Mouse (Mus musculus) heart, embryonic 14.5 days (tissue): ENCODE measurements around the gene Zp1. TPM values are rescaled to one million over a fixed set of nuclear protein-coding genes. Genes with fewer than 3 reads are reported as not detected.
A peak's percentile ranks its signal among the peaks of the same experiment; 100 is the strongest.

ENCODE experiments used
- ATAC-seq: fragments of 200-750 bp; cut with Nextera tagmentation; 2 replicates; pipeline ENCODE4 v1.8.0; 2017; ENCODE audit warnings: low read depth, moderate TSS enrichment; ENCODE audit not compliant: insufficient number of reproducible peaks, insufficient read depth, low FRiP score
- H3K27ac ChIP-seq, 2 experiments: fragments of 200-500 bp in 1 of 2; fragments of 300-500 bp in 1 of 2; sonication (generic) in 1 of 2; replicated peaks in 1 of 2; 2 replicates each; pipeline ENCODE4 v1.5.1; 2012 to 2014; ENCODE audit warnings: low read depth in 2 of 2, low read length in 2 of 2, control low read depth in 1 of 2, mild to moderate bottlenecking in 1 of 2, mixed read lengths in 1 of 2; ENCODE audit not compliant: control insufficient read depth in 1 of 2, insufficient read depth in 1 of 2
- H3K27me3 ChIP-seq: fragments of 300-500 bp; sonication (generic); 2 replicates; pipeline ENCODE4 v1.6.1; 2014; ENCODE audit warnings: mild to moderate bottlenecking, low read length, control low read depth; ENCODE audit not compliant: control insufficient read depth, insufficient read depth
- H3K36me3 ChIP-seq: fragments of 300-500 bp; sonication (generic); 2 replicates; pipeline ENCODE4 v1.6.1; 2014; ENCODE audit warnings: mild to moderate bottlenecking, control low read depth, low read length, mixed read lengths; ENCODE audit not compliant: control insufficient read depth, insufficient read depth
- H3K4me1 ChIP-seq, 2 experiments: fragments of 200-500 bp in 1 of 2; fragments of 300-500 bp in 1 of 2; sonication (generic) in 1 of 2; 2 replicates each; pipeline ENCODE4 v1.6.1; 2012 to 2014; ENCODE audit warnings: low read length in 2 of 2, control low read depth in 1 of 2, mixed read lengths in 1 of 2; ENCODE audit not compliant: control insufficient read depth in 2 of 2, insufficient read depth in 2 of 2
- H3K4me2 ChIP-seq: fragments of 300-500 bp; sonication (generic); 2 replicates; pipeline ENCODE4 v1.6.1; 2014; ENCODE audit warnings: mild to moderate bottlenecking, low read length
- H3K4me3 ChIP-seq, 2 experiments: fragments of 200-500 bp in 1 of 2; fragments of 300-500 bp in 1 of 2; sonication (generic) in 1 of 2; 2 replicates each; pipeline ENCODE4 v1.5.1; 2012 to 2014; ENCODE audit warnings: low read length in 2 of 2, mild to moderate bottlenecking in 2 of 2, control low read depth in 1 of 2, low read depth in 1 of 2, moderate library complexity in 1 of 2; ENCODE audit not compliant: control insufficient read depth in 1 of 2, insufficient read depth in 1 of 2
- H3K9ac ChIP-seq: fragments of 300-500 bp; sonication (generic); 2 replicates; pipeline ENCODE4 v1.6.1; 2014; ENCODE audit warnings: mild to moderate bottlenecking, low read length
- H3K9me3 ChIP-seq: fragments of 300-500 bp; sonication (generic); 2 replicates; pipeline ENCODE4 v1.6.1; 2016; ENCODE audit warnings: low read length, control low read depth; ENCODE audit not compliant: control insufficient read depth
- WGBS: fragments of 180-500 bp; shearing (Covaris S2); extraction: QIAGEN DNeasy Blood & Tissue Kit; methylation state at CpG from one replicate; pipeline ENCODE4 v1.1.7; 2014; 5-methylcytosine and 5-hydroxymethylcytosine counted together
- polyA plus RNA-seq: library from polyadenylated mRNA; unstranded; fragments of >200 nt; fragmentation: Nextera tagmentation; extraction: Ambion mirVana; gene quantifications from 2 replicates; pipeline ENCODE4 v1.2.1, GENCODE M21; 2014

Gene Zp1
- polyA plus RNA-seq, 1 experiment from 2014 or later: not detected

DNA sequence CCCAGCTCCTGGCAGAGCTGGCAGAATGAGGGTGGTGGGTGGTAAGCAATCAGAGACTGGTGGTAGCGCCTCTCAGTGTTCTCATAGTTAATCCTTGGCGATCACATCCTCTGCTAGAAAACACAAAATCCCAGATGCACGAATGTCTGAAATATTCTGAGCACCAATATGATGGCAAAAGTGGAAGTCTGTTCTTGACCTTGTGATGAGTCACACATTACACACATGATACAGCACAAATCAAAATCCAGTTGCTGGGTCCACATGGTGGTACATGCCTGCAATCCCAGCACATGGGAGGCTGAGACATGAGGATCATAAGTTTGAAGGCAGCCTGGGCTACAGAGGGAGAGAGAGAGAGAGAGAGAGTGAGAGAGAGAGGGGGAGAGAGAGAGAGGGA is 626 bp upstream of the Zp1 start:
- WGBS: 64% methylated on average over 3 of the region's 3 CpGs
- H3K4me1 ChIP-seq: peaks cover 7 to 9% of the 10 kb centered on the region in 2 experiments
- no peaks in the 10 kb centered on the region for H3K36me3 ChIP-seq
- no peak overlapping the region for H3K4me3 ChIP-seq
- no peaks in the 10 kb centered on the region for H3K9me3 ChIP-seq
- ATAC-seq: no peak
- no peaks in the 10 kb centered on the region for H3K27me3 ChIP-seq
- no peak overlapping the region for H3K9ac ChIP-seq
- no peak overlapping the region for H3K27ac ChIP-seq
- H3K4me2 ChIP-seq: no peak overlapping the region

DNA sequence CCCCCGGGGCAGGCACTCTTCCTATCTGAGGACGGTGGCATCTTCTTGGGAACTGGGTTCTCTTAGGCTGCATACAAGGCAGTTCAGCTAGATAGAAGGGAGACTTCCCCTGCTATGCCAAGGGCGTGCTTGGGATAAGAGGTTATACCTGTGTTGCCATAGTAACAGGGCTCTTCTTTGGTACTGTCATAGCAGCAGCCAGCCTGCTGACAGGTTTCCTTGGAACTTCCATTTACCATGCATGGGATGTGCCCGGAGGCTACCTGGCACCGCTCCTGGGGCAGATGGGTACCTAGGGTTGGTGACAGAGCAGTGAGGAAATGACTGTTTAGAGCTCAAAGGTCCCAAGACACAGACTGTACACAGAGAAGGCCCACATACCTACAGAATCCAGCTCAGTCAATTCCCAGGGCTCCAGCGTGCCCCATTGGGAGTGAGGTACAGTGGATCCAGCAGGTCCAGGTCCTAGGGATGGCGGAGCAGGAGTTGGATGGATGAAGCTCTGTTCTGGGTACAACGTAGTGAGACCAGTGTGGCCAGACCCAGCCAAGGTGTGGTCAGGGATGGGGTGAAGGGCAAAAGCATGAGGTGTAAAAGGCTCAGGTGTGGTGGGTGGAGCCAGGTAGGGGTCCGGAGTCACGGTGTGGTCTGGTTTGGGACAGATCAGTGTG is 2.0 kb downstream of the Zp1 start:
- no peak overlapping the region for H3K9ac ChIP-seq
- no peak overlapping the region for H3K4me2 ChIP-seq
- ATAC-seq: no peak
- H3K4me3 ChIP-seq: no peak overlapping the region
- H3K27ac ChIP-seq: no peak overlapping the region
- no peaks in the 10 kb centered on the region for H3K9me3 ChIP-seq
- 88% methylated on average over 10 of the region's 10 CpGs for WGBS
- no peaks in the 10 kb centered on the region for H3K27me3 ChIP-seq
- H3K36me3 ChIP-seq: no peaks in the 10 kb centered on the region
- H3K4me1 ChIP-seq: peaks cover 19 to 22% of the 10 kb centered on the region in 2 experiments

DNA sequence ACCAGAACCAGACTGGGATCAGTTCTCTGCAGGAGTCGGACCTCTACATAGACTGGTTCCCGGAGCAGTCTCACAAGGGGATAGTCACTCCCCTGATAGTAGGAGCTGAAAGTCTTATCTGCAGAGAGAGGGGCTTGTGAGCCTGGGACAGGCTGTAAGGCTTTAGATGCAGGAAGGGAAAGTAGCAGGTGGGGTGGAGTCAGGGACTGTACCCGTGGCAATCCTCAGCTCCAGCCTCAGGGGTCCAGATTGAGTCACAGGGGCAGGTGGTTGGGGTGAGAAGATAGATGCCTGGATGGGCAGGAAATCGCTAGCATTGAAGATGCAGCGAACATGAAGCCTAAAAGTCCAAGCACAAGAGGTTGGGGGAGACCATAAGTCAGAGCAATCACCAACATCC is 3.9 kb downstream of the Zp1 start:
- Histone ChIP-seq H3K9me3 (no peaks in the 10 kb centered on the region), H3K36me3 (no peaks in the 10 kb centered on the region), H3K9ac (0 out of 2 replicates have a peak overlapping the region, but pooled peaks have one; percentile 5), H3K4me1 (peaks cover 19 to 27% of the 10 kb centered on the region in 2 experiments), H3K27ac (no peak overlapping the region), H3K27me3 (no peaks in the 10 kb centered on the region), H3K4me2 (no peak overlapping the region), H3K4me3 (no peak overlapping the region)
- WGBS: 55% methylated on average over 5 of the region's 5 CpGs
- ATAC-seq: no peak

DNA sequence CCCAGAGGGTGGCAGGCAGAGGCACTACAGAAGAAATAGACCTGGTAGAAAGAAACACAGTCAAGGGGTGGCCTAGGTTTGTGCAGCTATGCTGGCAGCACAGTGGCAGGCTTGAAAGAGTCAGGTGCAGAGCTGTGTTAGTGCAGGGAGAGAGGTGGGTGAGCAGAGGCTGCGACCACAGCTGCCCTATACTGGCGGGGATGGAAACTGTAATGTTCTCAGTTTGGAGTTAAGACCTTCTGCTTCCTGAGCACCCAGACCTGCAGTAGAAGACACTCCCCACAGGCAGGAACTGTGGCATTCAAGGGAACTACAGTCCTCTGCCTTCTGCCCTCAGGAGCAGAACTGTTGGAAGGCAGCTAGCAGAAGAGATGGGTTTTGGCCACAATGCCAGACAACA is 5.6 kb downstream of the Zp1 start:
- no peak for ATAC-seq
- Histone ChIP-seq H3K36me3 (no peaks in the 10 kb centered on the region), H3K4me1 (peaks cover 21 to 34% of the 10 kb centered on the region in 2 experiments), H3K4me2 (no peak overlapping the region), H3K4me3 (no peak overlapping the region), H3K27ac (peak overlapping the region; percentile 67 to 71), H3K9me3 (no peaks in the 10 kb centered on the region), H3K9ac (peak overlapping the region; percentile 35; the same call in 1 of the 2 replicates), H3K27me3 (no peaks in the 10 kb centered on the region)
- 70% methylated on average over 2 of the region's 2 CpGs for WGBS

DNA sequence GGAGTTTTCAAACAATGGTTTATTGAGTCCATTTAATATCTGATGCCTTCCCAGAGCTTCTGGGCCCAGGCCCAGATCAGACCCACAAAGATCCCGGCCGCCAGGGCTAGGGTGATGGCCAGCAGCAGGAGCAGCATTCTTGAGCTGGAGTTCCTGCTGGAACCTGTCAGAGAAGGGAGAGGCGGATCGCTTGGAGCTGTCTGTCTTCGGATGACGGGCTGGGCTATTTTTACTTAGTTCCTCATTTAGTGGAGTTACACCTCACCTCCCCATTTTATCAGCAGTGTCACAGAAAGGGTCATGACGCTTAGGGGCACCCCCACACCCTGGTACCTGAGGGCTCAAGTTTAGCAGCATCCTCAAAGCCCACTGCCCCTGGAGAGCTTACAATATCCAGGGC is 6.1 kb downstream of the Zp1 start:
- 16% methylated on average over 7 of the region's 7 CpGs for WGBS
- Histone ChIP-seq H3K4me2 (no peak overlapping the region; the same call in 1 of the 2 replicates), H3K9me3 (no peaks in the 10 kb centered on the region), H3K27me3 (no peaks in the 10 kb centered on the region), H3K27ac (peak overlapping the region; percentile 67 to 71), H3K4me1 (peaks cover 25 to 39% of the 10 kb centered on the region in 2 experiments), H3K36me3 (no peaks in the 10 kb centered on the region), H3K9ac (peak overlapping the region; percentile 35), H3K4me3 (no peak overlapping the region)
- no peak for ATAC-seq

DNA sequence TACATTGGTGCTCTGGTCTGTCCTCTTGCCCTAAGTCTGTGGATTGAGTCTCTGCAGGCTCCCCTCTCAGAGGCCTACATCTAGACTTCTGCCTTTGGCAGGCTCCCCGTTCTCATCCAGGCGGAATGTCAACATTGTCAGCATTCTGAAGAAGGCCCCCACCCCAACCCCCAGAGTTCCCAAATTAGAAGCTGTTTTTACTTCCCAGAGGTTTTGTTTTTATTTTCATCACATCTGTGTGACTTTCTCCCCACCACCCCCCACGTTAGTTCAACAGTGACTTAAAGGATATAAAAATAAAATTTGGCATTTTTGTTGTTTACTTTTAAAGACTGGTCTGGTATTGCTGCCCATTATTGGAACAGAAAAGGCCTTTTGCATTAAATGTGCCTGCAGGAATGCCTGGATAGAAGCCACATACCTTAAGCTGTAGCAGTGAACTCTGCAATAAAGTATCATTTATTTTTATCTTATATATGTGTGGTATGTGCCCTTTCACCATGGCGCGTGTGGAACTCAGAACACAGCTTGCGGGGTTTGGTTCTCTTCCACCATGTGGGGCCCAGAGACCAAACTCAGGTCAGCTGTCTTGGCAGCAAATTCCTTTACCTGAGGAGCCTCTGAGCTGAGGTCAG is 11.2 kb downstream of the Zp1 start:
- Histone ChIP-seq H3K4me2 (0 out of 2 replicates have a peak overlapping the region, but pooled peaks have one; percentile 17), H3K9me3 (no peaks in the 10 kb centered on the region), H3K27me3 (no peaks in the 10 kb centered on the region), H3K4me1 (peaks cover 31 to 67% of the 10 kb centered on the region in 2 experiments), H3K27ac (peak overlapping the region; percentile 86 to 87), H3K4me3 (no peak overlapping the region), H3K9ac (peak overlapping the region; percentile 54), H3K36me3 (peaks cover 32% of the 10 kb centered on the region)
- ATAC-seq: peak; percentile 64
- WGBS: 24% methylated on average over 6 of the region's 6 CpGs

DNA sequence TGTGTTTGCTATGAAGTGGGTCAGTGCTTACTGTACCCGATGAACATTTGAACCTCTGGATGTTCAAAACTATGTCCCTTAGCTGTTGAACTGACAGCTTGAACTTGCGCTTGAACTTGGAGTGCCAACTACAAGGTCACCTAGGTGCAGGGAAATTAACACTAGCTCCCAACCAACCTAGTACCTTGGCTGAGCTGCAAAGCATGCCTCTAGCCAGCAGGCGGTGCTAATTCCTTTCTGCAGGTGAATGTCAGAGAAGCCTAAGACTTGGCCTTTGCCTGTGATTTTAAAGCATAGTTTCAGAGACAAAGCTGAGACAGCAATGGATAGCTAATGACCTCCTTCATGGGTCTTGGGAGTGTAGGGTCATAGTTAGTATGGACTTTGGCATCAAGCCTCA is 12.5 kb downstream of the Zp1 start:
- Histone ChIP-seq H3K27me3 (no peaks in the 10 kb centered on the region), H3K27ac (peak overlapping the region; percentile 86 to 87; a peak in 3 of 4 replicates), H3K9ac (no peak overlapping the region), H3K4me3 (no peak overlapping the region), H3K4me1 (peaks cover 27 to 61% of the 10 kb centered on the region in 2 experiments), H3K9me3 (no peaks in the 10 kb centered on the region), H3K4me2 (no peak overlapping the region), H3K36me3 (peaks cover 45% of the 10 kb centered on the region)
- no peak for ATAC-seq
- 32% methylated on average over 3 of the region's 3 CpGs for WGBS
